19 mouse cellular contexts compared by ENCODE assay signal in genomic region chr2:133118651-133119050, GRCm38 (mm10).
DNase-seq lines count a peak whose midpoint lies in the region; ATAC-seq and TF ChIP-seq lines count a peak whose summit lies in the region.
"Had no signal": no experiment of that assay in that cellular context is flagged by ENCODE, and none has a peak within 500 bp of the region (broad histone marks: within the 10 kb centered on the region; RNA-seq: fewer than 3 reads in every experiment).

No protein-coding gene starts in this region.

- no peak for TF ChIP-seq CTCF in liver, adult 2 months (IDR thresholded peaks at IDR 0.05; ENCODE audit: low read depth, low read length)

- ATAC-seq in liver, embryonic 12.5 days: no peak
- ATAC-seq: forebrain, postnatal 0 days; inflammation-experienced regulatory T-cells, adult 6 months; liver, postnatal 0 days had no signal

- peak; percentile 6 for DNase-seq in liver, adult 2 months (ENCODE audit: extremely low read depth, low read depth, low spot score)
- DNase-seq in adrenal gland, adult (ENCODE audit: inconsistent age in 2 of 2, low spot score in 1 of 2): peak; percentile 70 to 85
- DNase-seq in adrenal gland, adult 2 months: peak; percentile 71
- DNase-seq in forelimb bud, embryonic 11.5 days (ENCODE audit: low read depth, low spot score): peak; percentile 55
- DNase-seq in retina, postnatal 1 day: no peak
- DNase-seq in retina, embryonic 14.5 days (ENCODE audit: low spot score): no peak
- DNase-seq: cerebellum, postnatal 36 days; forebrain, postnatal 0 days; heart, postnatal 10 days; kidney, adult 8-10 months; kidney, postnatal 36 days; liver, postnatal 0 days; thymus, postnatal 25 days had no signal

- TF ChIP-seq POLR2A in liver, adult 2 months (IDR thresholded peaks at IDR 0.05; ENCODE audit: extremely low read depth, insufficient read depth, low read length): no peak

- no peaks in the 10 kb centered on the region for H3K9me3 ChIP-seq in liver, embryonic 12.5 days (replicated peaks)
- H3K9me3 ChIP-seq: embryonic facial prominence, embryonic 15.5 days; heart, embryonic 10.5 days; hindbrain, embryonic 12.5 days; limb, embryonic 15.5 days had no signal

- no peaks in the 10 kb centered on the region for H3K79me2 ChIP-seq in liver, adult 2 months (ENCODE audit: control insufficient read depth, insufficient read depth, low read length)

- no peak overlapping the region for H3K27ac ChIP-seq in liver, adult 2 months (replicated peaks; ENCODE audit: insufficient read depth, low read depth, low read length)
- H3K27ac ChIP-seq in liver, embryonic 12.5 days: no peak overlapping the region
- H3K27ac ChIP-seq: embryonic facial prominence, embryonic 15.5 days; heart, embryonic 10.5 days; hindbrain, embryonic 12.5 days; limb, embryonic 15.5 days had no signal

- WGBS in liver, adult 2 months: 86% methylated on average over 14 of the region's 14 CpGs
- 90% methylated on average over 14 of the region's 14 CpGs for WGBS in liver, embryonic 12.5 days (ENCODE audit: insufficient replicate concordance)

- H3K9ac ChIP-seq in liver, adult 2 months (ENCODE audit: low read depth, low read length): no peak overlapping the region
- H3K9ac ChIP-seq in liver, embryonic 12.5 days: no peak overlapping the region
- H3K9ac ChIP-seq: embryonic facial prominence, embryonic 15.5 days; forebrain, postnatal 0 days; hindbrain, embryonic 12.5 days; limb, embryonic 15.5 days; liver, postnatal 0 days had no signal

- no peaks in the 10 kb centered on the region for H3K27me3 ChIP-seq in liver, adult 2 months (ENCODE audit: control insufficient read depth, insufficient read depth, low read length)
- no peaks in the 10 kb centered on the region for H3K27me3 ChIP-seq in liver, embryonic 12.5 days (replicated peaks)
- H3K27me3 ChIP-seq: embryonic facial prominence, embryonic 15.5 days; hindbrain, embryonic 12.5 days had no signal

- H3K4me2 ChIP-seq in liver, embryonic 12.5 days: no peak overlapping the region
- H3K4me2 ChIP-seq: embryonic facial prominence, embryonic 15.5 days; hindbrain, embryonic 12.5 days; limb, embryonic 15.5 days had no signal

- H3K4me3 ChIP-seq in liver, adult 2 months (ENCODE audit: insufficient read depth, low read depth, low read length): no peak overlapping the region
- H3K4me3 ChIP-seq in liver, embryonic 12.5 days: no peak overlapping the region
- H3K4me3 ChIP-seq: embryonic facial prominence, embryonic 15.5 days; heart, embryonic 10.5 days; hindbrain, embryonic 12.5 days; limb, embryonic 15.5 days had no signal

- H3K36me3 ChIP-seq in liver, adult 2 months (ENCODE audit: control insufficient read depth, insufficient read depth, low read length): no peaks in the 10 kb centered on the region
- no peaks in the 10 kb centered on the region for H3K36me3 ChIP-seq in liver, embryonic 12.5 days
- H3K36me3 ChIP-seq: embryonic facial prominence, embryonic 15.5 days; heart, embryonic 10.5 days; hindbrain, embryonic 12.5 days; limb, embryonic 15.5 days had no signal

- H3K4me1 ChIP-seq in liver, adult 2 months (ENCODE audit: control insufficient read depth, insufficient read depth, low read length): no peaks in the 10 kb centered on the region
- H3K4me1 ChIP-seq in liver, embryonic 12.5 days: no peaks in the 10 kb centered on the region
- H3K4me1 ChIP-seq: embryonic facial prominence, embryonic 15.5 days; heart, embryonic 10.5 days; hindbrain, embryonic 12.5 days had no signal

Comparison
In these comparisons a context has a peak if more than half of its experiments do, and no peak if none do; other contexts are left out.
1. DNase-seq: peak in liver, adult 2 months (single experiment), adrenal gland, adult (2 of 2), adrenal gland, adult 2 months (single experiment) and forelimb bud, embryonic 11.5 days (single experiment); none in retina, postnatal 1 day (single experiment) and retina, embryonic 14.5 days (single experiment).